Mouse (Mus musculus) neural tube, embryonic 15.5 days (tissue): ENCODE measurements at regions not wholly inside any gene's neighbourhood (a gene's known extent, or its start where the extent isn't known, plus 50 kb on each side); places are given as distances from the start of the nearest gene placed in this dataset.
"Not testable (repeated sequence)": the region's sequence is repeated elsewhere in the genome, so short reads cannot be mapped to it uniquely, and the experiment has no call there.

Experiments used
- ATAC-seq: fragments of 200-750 bp; cut with Nextera tagmentation; 2 replicates; pipeline ENCODE4 v1.8.0; 2017; ENCODE audit warnings: mild to moderate bottlenecking, moderate TSS enrichment, moderate library complexity; ENCODE audit not compliant: low FRiP score
- H3K27ac ChIP-seq: fragments of 300-500 bp; sonication (generic); replicated peaks from 2 replicates; pipeline ENCODE4 v1.5.1; 2015; ENCODE audit warnings: mild to moderate bottlenecking, inconsistent platforms
- H3K27me3 ChIP-seq: fragments of 300-500 bp; sonication (generic); replicated peaks from 2 replicates; pipeline ENCODE4 v1.6.1; 2015; ENCODE audit warnings: inconsistent platforms
- H3K36me3 ChIP-seq: fragments of 300-500 bp; sonication (generic); 2 replicates; pipeline ENCODE4 v1.6.1; 2015; ENCODE audit warnings: inconsistent platforms
- H3K4me1 ChIP-seq: fragments of 300-500 bp; sonication (generic); 2 replicates; pipeline ENCODE4 v1.6.1; 2015; ENCODE audit warnings: inconsistent platforms
- H3K4me2 ChIP-seq: fragments of 300-500 bp; sonication (generic); 2 replicates; pipeline ENCODE4 v1.6.1; 2015; ENCODE audit warnings: inconsistent platforms, mild to moderate bottlenecking, moderate library complexity
- H3K4me3 ChIP-seq: fragments of 300-500 bp; sonication (generic); replicated peaks from 2 replicates; pipeline ENCODE4 v1.5.1; 2015; ENCODE audit warnings: mild to moderate bottlenecking, inconsistent platforms
- H3K9ac ChIP-seq: fragments of 300-500 bp; sonication (generic); replicated peaks from 2 replicates; pipeline ENCODE4 v1.6.1; 2015; ENCODE audit warnings: mild to moderate bottlenecking, inconsistent platforms
- H3K9me3 ChIP-seq: fragments of 300-500 bp; sonication (generic); replicated peaks from 2 replicates; pipeline ENCODE4 v1.6.1; 2016; ENCODE audit warnings: inconsistent platforms
- WGBS: fragments of 180-500 bp; shearing (Covaris S2); methylation state at CpG from one replicate; pipeline ENCODE4 v1.1.7; 2015; ENCODE audit warnings: mixed read lengths; 5-methylcytosine and 5-hydroxymethylcytosine counted together

- WGBS: 89% methylated on average over 2 of the region's 2 CpGs
- ATAC-seq: no peak
Measured at GRCm38 (mm10) chr1:101524447-101524846, 1751.9 kb downstream of the Cntnap5b start.

GRCm38 (mm10) chr1:101530001-101530400 is 1757.4 kb downstream of the Cntnap5b start:
- Histone ChIP-seq H3K9ac (no peak overlapping the region), H3K36me3 (no peaks in the 10 kb centered on the region), H3K4me1 (no peaks in the 10 kb centered on the region), H3K27ac (no peak overlapping the region), H3K4me2 (no peak overlapping the region), H3K4me3 (no peak overlapping the region), H3K27me3 (no peaks in the 10 kb centered on the region), H3K9me3 (no peaks in the 10 kb centered on the region)
- WGBS: 68% methylated on average over 3 of the region's 3 CpGs
- no peak for ATAC-seq

More at GRCm38 (mm10) chr1:101524447-101524846, 1751.9 kb downstream of the Cntnap5b start:
- no peak overlapping the region for H3K27ac ChIP-seq
- no peaks in the 10 kb centered on the region for H3K4me1 ChIP-seq
- no peak overlapping the region for H3K4me3 ChIP-seq
- no peaks in the 10 kb centered on the region for H3K36me3 ChIP-seq
- H3K9ac ChIP-seq: no peak overlapping the region
- H3K9me3 ChIP-seq: no peaks in the 10 kb centered on the region
- H3K27me3 ChIP-seq: no peaks in the 10 kb centered on the region
- H3K4me2 ChIP-seq: no peak overlapping the region

DNA sequence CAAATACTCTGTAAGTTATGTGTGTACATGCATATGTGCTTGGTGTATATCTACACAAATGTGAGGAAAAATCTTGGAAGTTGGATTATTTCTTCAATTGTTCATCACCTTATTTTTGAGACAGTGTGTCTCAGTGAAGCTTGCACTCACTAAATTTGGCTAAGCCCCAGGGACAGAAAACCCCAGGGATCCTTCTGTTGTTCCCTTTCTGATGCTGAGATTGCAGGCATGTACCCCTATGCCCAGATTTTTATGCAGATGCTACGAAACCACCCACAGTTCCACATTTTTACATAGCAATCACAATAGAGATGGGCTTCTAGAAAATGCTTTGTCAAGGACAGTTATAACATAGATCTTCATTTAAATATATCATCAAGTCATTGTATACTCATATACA is 1799.7 kb downstream of the Cntnap5b start:
- WGBS: 88% methylated on average over 1 of the region's 1 CpGs
- Histone ChIP-seq H3K4me2 (no peak overlapping the region), H3K4me1 (no peaks in the 10 kb centered on the region), H3K9me3 (no peaks in the 10 kb centered on the region), H3K36me3 (no peaks in the 10 kb centered on the region), H3K27ac (no peak overlapping the region), H3K4me3 (no peak overlapping the region), H3K9ac (no peak overlapping the region), H3K27me3 (no peaks in the 10 kb centered on the region)
- ATAC-seq: no peak

DNA sequence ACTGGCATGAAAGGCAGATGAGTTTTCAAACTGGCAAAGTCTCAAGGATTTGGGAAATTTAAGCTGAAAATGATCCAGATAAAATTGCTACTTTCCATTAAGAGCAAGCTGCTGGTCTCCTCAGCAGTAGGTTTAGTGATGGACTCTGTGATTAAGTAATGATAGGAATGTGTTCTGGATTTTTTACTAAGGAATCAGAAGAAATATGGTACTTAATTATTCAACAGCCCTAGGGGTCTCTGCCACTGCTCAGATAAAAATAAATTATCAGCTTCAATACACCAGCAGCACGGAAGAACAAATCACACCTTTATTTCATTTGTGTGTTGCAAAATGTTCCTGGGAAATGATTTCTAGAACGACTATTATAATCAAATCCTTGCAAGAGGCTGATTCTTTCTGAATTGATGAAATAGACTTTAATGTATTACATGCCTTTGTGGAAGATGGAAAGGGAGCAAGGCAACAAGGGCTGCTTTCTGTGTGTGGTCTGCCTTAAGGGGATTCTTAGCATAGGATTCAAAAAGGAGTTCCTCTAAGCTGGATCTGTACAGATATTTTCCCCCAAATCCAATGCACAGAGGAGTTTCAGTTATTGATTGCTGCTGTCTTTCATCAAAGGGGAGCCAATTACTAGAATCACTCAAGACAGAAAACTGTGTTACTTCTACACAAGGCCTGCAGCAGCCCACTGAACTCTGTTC is 1812.9 kb downstream of the Cntnap5b start:
- no peak overlapping the region for H3K4me2 ChIP-seq
- H3K9ac ChIP-seq: no peak overlapping the region
- no peaks in the 10 kb centered on the region for H3K27me3 ChIP-seq
- no peak overlapping the region for H3K4me3 ChIP-seq
- no peaks in the 10 kb centered on the region for H3K4me1 ChIP-seq
- no peak overlapping the region for H3K27ac ChIP-seq
- WGBS: 8% methylated on average over 2 of the region's 2 CpGs
- H3K36me3 ChIP-seq: no peaks in the 10 kb centered on the region
- H3K9me3 ChIP-seq: no peaks in the 10 kb centered on the region
- ATAC-seq: no peak

- H3K4me2 ChIP-seq: no peak overlapping the region
- no peaks in the 10 kb centered on the region for H3K4me1 ChIP-seq
- no peak for ATAC-seq
- H3K9ac ChIP-seq: no peak overlapping the region
- 20% methylated on average over 1 of the region's 1 CpGs for WGBS
- H3K36me3 ChIP-seq: no peaks in the 10 kb centered on the region
- H3K27me3 ChIP-seq: no peaks in the 10 kb centered on the region
- no peak overlapping the region for H3K4me3 ChIP-seq
- H3K9me3 ChIP-seq: no peaks in the 10 kb centered on the region
- H3K27ac ChIP-seq: no peak overlapping the region
Measured at GRCm38 (mm10) chr1:101628461-101628860, 1855.9 kb downstream of the Cntnap5b start.

- Histone ChIP-seq H3K9me3 (no peaks in the 10 kb centered on the region), H3K4me1 (no peaks in the 10 kb centered on the region), H3K9ac (no peak overlapping the region), H3K36me3 (no peaks in the 10 kb centered on the region), H3K4me3 (no peak overlapping the region), H3K27ac (no peak overlapping the region), H3K27me3 (no peaks in the 10 kb centered on the region), H3K4me2 (no peak overlapping the region)
- no peak for ATAC-seq
- WGBS: 69% methylated on average over 2 of the region's 2 CpGs
Measured at GRCm38 (mm10) chr1:101629006-101629405, 1856.4 kb downstream of the Cntnap5b start.

DNA sequence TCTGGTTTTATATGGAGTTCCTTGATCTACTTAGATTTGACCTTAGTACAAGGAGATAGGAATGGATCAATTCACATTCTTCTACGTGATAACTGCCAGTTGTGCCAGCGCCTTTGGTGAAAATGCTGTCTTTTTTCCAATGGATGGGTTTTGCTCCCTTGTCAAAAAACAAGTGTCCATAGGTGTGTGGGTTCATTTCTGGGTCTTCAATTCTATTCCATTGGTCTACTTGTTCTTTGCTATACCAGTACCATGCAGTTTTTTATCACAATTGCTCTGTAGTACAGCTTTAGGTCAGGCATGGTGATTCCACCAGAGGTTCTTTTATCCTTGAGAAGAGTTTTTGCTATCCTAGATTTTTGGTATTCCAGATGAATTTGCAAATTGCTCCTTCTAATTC is 1891.7 kb downstream of the Cntnap5b start:
- H3K9me3 ChIP-seq, H3K36me3 ChIP-seq, H3K27me3 ChIP-seq, H3K4me2 ChIP-seq, H3K9ac ChIP-seq, H3K4me3 ChIP-seq, H3K27ac ChIP-seq, ATAC-seq, H3K4me1 ChIP-seq: not testable (repeated sequence)
- WGBS: 95% methylated on average over 2 of the region's 2 CpGs

DNA sequence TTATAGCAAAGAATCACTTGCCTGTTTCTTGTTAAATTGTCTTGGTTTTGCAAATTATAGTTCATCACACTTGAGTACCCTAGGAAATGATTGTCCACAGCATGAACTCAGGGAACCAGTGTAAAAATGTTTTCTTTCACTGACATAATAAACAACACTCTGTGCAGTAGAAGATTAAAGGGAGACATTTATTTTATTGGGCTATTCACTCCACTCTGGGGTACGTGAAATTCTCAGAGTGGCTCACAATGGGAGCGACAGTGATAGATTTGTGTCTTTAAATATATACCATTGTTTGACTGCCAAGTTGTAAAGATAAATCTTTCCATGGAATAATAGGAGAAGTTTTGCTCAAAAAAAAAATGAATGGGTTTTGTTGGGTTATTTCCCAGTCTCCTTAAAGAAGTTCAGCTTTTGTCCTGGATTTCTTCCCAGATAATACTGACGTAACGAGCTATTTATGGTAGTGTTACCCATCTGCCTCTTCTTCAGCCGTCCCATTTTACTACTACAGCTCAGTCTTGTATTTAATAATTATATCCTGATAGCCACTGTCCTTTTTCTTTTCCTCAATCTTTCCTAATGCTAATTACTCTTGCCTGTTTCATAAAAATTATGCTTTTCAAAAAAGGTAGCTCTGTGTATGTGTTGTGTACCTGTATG is 1911.3 kb downstream of the Cntnap5b start:
- WGBS: 9% methylated on average over 5 of the region's 5 CpGs
- peak; percentile 82 for ATAC-seq

DNA sequence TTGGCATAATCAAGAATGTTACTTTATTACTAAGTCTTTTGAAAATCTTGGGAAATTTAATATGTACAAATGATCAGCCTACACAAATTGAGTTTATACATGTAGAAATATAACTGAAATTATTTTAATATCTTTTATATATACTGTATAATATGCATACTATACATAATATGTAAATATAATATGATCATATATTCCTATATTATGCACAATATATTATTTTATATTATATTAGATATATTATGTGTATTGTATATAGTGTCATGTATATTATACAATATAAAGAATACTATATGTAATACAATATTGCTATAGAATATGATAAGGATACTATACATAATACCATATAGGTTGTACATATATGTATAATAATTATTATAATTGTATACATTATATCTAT is 1912.4 kb downstream of the Cntnap5b start:
- H3K9ac ChIP-seq: no peak overlapping the region
- no peaks in the 10 kb centered on the region for H3K36me3 ChIP-seq
- H3K27me3 ChIP-seq: no peaks in the 10 kb centered on the region
- no peaks in the 10 kb centered on the region for H3K4me1 ChIP-seq
- no peak overlapping the region for H3K4me2 ChIP-seq
- no peaks in the 10 kb centered on the region for H3K9me3 ChIP-seq
- H3K27ac ChIP-seq: no peak overlapping the region
- H3K4me3 ChIP-seq: no peak overlapping the region
- ATAC-seq: no peak

More for the DNA sequence above, 1911.3 kb downstream of the Cntnap5b start:
- H3K36me3 ChIP-seq: no peaks in the 10 kb centered on the region
- H3K27ac ChIP-seq: no peak overlapping the region
- H3K27me3 ChIP-seq: no peaks in the 10 kb centered on the region
- no peaks in the 10 kb centered on the region for H3K4me1 ChIP-seq
- H3K9me3 ChIP-seq: no peaks in the 10 kb centered on the region
- no peak overlapping the region for H3K9ac ChIP-seq
- H3K4me2 ChIP-seq: no peak overlapping the region
- no peak overlapping the region for H3K4me3 ChIP-seq
